Mouse (Mus musculus): ENCODE data around the gene Slc22a14.

GRCm38 (mm10) chr9:119138836-119139235, 226.5 kb downstream of the Slc22a14 start:
- TF ChIP-seq CTCF (IDR thresholded peaks at IDR 0.05; ENCODE audit: low read depth, low read length) (no peak), POLR2A (IDR thresholded peaks at IDR 0.05; ENCODE audit: insufficient read depth, low read length) (no peak)
